Mouse (Mus musculus): ENCODE results near the gene Rcn3.

- TF ChIP-seq CTCF (IDR thresholded peaks at IDR 0.05; ENCODE audit: control insufficient read depth, insufficient read depth, insufficient read length) (peak; percentile 75), MYOG (IDR thresholded peaks at IDR 0.05; ENCODE audit: control insufficient read depth, extremely low read depth, insufficient read length) (no peak), MAX (IDR thresholded peaks at IDR 0.05) (peak; percentile 96), USF1 (IDR thresholded peaks at IDR 0.05; ENCODE audit: low read depth) (peak; percentile 89), CEBPB (IDR thresholded peaks at IDR 0.05; ENCODE audit: low read depth) (no peak), MYOD1 (IDR thresholded peaks at IDR 0.05; ENCODE audit: control insufficient read depth, insufficient read length, low read depth) (no peak)
Observed at GRCm38 (mm10) chr7:45128624-45129246, 36.7 kb upstream of the Rcn3 start, which contains the start of gene Rpl13a.
